Mouse (Mus musculus) G1E (cell line): ENCODE results near the gene 4921536K21Rik. TPM values are rescaled to one million over a fixed set of nuclear protein-coding genes. Genes with fewer than 3 reads are reported as not detected.

ENCODE experiments used
- ATAC-seq: 2 replicates; pipeline ENCODE4 v1.8.0; 2016; ENCODE audit warnings: mild to moderate bottlenecking; ENCODE audit not compliant: insufficient number of reproducible peaks, poor library complexity, low FRiP score, severe bottlenecking; ENCODE audit errors: extremely low read depth
- DNase-seq: peaks from one replicate; pipeline ENCODE4 v3.0.0; 2012; ENCODE audit warnings: low spot score
- H3K27me3 ChIP-seq: 2 replicates; pipeline ENCODE4 v1.6.1; 2012; ENCODE audit warnings: mild to moderate bottlenecking, low read length, inconsistent platforms; ENCODE audit not compliant: insufficient read depth
- H3K36me3 ChIP-seq: replicated peaks from 2 replicates; pipeline ENCODE3; 2012; ENCODE audit warnings: mild to moderate bottlenecking, inconsistent platforms
- H3K4me1 ChIP-seq: 2 replicates; pipeline ENCODE4 v1.6.1; 2012; ENCODE audit warnings: low read depth, low read length, inconsistent platforms, mixed read lengths; ENCODE audit not compliant: insufficient read depth
- H3K4me3 ChIP-seq: 2 replicates; pipeline ENCODE4 v1.5.1; 2012; ENCODE audit warnings: low read depth, mild to moderate bottlenecking, inconsistent platforms, low read length, moderate library complexity, mixed read lengths
- H3K9me3 ChIP-seq: replicated peaks from 2 replicates; pipeline ENCODE4 v1.6.1; 2012; ENCODE audit warnings: inconsistent platforms
- CTCF ChIP-seq: IDR thresholded peaks from 2 replicates; pipeline ENCODE4 v1.5.1; 2012; ENCODE audit warnings: low read depth, low read length, inconsistent platforms, mixed read lengths
- GATA1 ChIP-seq: IDR thresholded peaks from 2 replicates; pipeline ENCODE4 v1.6.1; 2012; ENCODE audit warnings: borderline replicate concordance, low read length, inconsistent platforms, mixed read lengths
- GATA2 ChIP-seq: IDR thresholded peaks from 2 replicates; pipeline ENCODE4 v1.6.1; 2012; ENCODE audit warnings: low read depth, low read length, inconsistent platforms, borderline replicate concordance
- POLR2AphosphoS5 ChIP-seq: IDR thresholded peaks from 2 replicates; pipeline ENCODE4 v1.6.1; 2012; ENCODE audit warnings: low read depth, low read length, inconsistent platforms; ENCODE audit not compliant: insufficient replicate concordance
- TAL1 ChIP-seq: conservative IDR thresholded peaks from 2 replicates; pipeline ENCODE4 v1.6.1; 2012; ENCODE audit warnings: low read depth, low read length, inconsistent platforms, mixed read lengths
- polyA plus RNA-seq: library from polyadenylated mRNA; stranded (reverse); fragments of >175 nt; gene quantifications from 2 replicates; pipeline ENCODE4 v1.2.3, GENCODE M21; 2012
- total RNA-seq, 2 experiments: library from RNA; stranded (forward) in 1 of 2; stranded (reverse) in 1 of 2; fragments of 200-1000 nt in 1 of 2; fragments of >200 nt in 1 of 2; fragmentation: Nextera tagmentation in 1 of 2; gene quantifications; 2 replicates each; pipeline ENCODE4 v1.2.3; 2014 to 2017

The 4921536K21Rik gene
- total and polyA plus RNA-seq, 3 experiments, result 0.05 TPM; not detected in 2

GRCm38 (mm10) chr11:3904673-3905072 is 9.8 kb upstream of the 4921536K21Rik start:
- 0 out of 2 replicates have a peak, but pooled peaks cover 2% of the 10 kb centered on the region for H3K4me1 ChIP-seq
- no peaks in the 10 kb centered on the region for H3K9me3 ChIP-seq
- peaks cover 5% of the 10 kb centered on the region; the same call in 1 of the 2 replicates for H3K27me3 ChIP-seq
- no peaks in the 10 kb centered on the region for H3K36me3 ChIP-seq
- no peak for ATAC-seq
- H3K4me3 ChIP-seq, result no peak overlapping the region
- DNase-seq, result no peak
- TF ChIP-seq GATA2, result no peak
- no peak for TF ChIP-seq CTCF
- no peak for TF ChIP-seq TAL1
- TF ChIP-seq POLR2AphosphoS5, result no peak
- no peak for TF ChIP-seq GATA1

DNA sequence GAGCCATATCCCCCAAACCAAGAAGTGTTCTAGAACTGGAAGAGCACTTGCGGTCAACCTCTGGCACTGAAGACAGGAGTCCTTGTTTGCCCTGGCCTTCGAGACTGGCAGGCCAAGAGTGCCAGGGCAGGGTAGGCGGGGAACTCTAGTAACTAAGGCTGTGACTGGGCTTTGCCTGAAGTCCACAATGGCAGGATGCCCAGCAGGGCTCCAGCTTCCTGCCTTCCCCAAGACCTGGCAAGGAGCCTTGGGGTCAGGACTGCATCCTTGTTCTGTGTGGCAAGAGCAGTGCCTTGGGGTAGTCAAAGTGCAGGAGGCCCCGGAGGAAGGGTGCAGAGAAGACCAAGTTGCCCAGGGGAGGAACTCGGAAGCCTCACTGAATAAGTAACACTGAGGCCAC is 8.1 kb upstream of the 4921536K21Rik start:
- DNase-seq (no peak), ATAC-seq (no peak)
- Histone ChIP-seq H3K9me3 (no peaks in the 10 kb centered on the region), H3K36me3 (no peaks in the 10 kb centered on the region), H3K4me3 (no peak overlapping the region), H3K4me1 (0 out of 2 replicates have a peak, but pooled peaks cover 2% of the 10 kb centered on the region), H3K27me3 (peaks cover 8% of the 10 kb centered on the region; the same call in 1 of the 2 replicates)
- TF ChIP-seq GATA1 (no peak), POLR2AphosphoS5 (no peak), TAL1 (no peak), GATA2 (no peak), CTCF (no peak)

GRCm38 (mm10) chr11:3902516-3902915 is 7.6 kb upstream of the 4921536K21Rik start:
- Histone ChIP-seq H3K36me3 (no peaks in the 10 kb centered on the region), H3K9me3 (no peaks in the 10 kb centered on the region), H3K27me3 (peaks cover 5% of the 10 kb centered on the region; the same call in 1 of the 2 replicates), H3K4me1 (0 out of 2 replicates have a peak, but pooled peaks cover 2% of the 10 kb centered on the region), H3K4me3 (no peak overlapping the region)
- ATAC-seq (no peak), DNase-seq (no peak)
- TF ChIP-seq POLR2AphosphoS5 (no peak), GATA2 (no peak), GATA1 (no peak), TAL1 (no peak), CTCF (no peak)

DNA sequence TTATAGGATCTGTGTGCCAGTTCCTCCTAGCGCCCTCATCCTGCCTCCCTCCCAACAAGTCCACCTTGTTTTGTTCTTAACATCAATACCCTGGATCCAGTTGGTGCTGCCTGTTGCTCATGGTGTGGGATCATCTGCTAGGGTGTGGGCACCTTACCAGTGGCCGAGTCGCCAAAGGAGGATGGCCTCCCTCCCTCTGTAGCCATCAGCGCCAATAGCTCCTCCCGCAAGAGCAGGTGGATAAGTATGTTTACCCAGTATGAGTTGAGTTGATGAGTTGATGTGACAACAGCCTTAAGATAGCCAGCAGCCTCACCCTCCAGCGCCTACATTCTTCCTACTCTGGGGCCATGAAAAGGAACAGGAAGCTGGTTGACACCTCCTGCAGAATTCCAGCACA is 5.4 kb upstream of the 4921536K21Rik start:
- Histone ChIP-seq H3K9me3 (no peaks in the 10 kb centered on the region), H3K4me1 (0 out of 2 replicates have a peak, but pooled peaks cover 2% of the 10 kb centered on the region), H3K36me3 (no peaks in the 10 kb centered on the region), H3K27me3 (peaks cover 5% of the 10 kb centered on the region; the same call in 1 of the 2 replicates), H3K4me3 (no peak overlapping the region)
- ATAC-seq, result no peak
- no peak for DNase-seq
- TF ChIP-seq CTCF (no peak), GATA1 (no peak), TAL1 (no peak), GATA2 (no peak), POLR2AphosphoS5 (no peak)

DNA sequence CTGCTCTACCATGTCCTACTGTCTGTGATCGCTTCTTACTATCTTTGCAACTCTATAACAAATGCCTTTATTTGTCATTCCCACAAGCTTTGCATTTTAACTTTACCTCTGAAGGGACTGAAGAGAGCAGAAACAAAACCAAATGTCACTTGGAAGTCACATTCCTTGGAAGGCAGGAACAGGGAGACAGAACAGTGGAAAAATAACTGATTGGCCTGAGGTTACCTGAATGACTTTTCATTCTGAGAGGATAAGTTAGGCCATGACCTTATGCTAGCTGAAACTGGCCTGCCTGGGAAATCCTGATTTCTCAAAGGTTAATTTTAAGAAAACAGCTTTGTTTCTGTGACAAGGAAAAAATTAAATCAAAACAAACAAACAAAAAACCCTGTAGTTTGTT is 1.0 kb upstream of the 4921536K21Rik start:
- no peak overlapping the region for H3K4me3 ChIP-seq
- DNase-seq (no peak), ATAC-seq (no peak)
- H3K9me3 ChIP-seq, result no peaks in the 10 kb centered on the region
- no peaks in the 10 kb centered on the region for H3K36me3 ChIP-seq
- TF ChIP-seq GATA2, result no peak
- TF ChIP-seq CTCF, result no peak
- TF ChIP-seq TAL1, result no peak
- no peak for TF ChIP-seq GATA1
- H3K27me3 ChIP-seq, result 0 out of 2 replicates have a peak, but pooled peaks cover 2% of the 10 kb centered on the region
- 0 out of 2 replicates have a peak, but pooled peaks cover 2% of the 10 kb centered on the region for H3K4me1 ChIP-seq

- 0 out of 2 replicates have a peak, but pooled peaks cover 2% of the 10 kb centered on the region for H3K27me3 ChIP-seq
- ATAC-seq (no peak), DNase-seq (no peak)
- no peaks in the 10 kb centered on the region for H3K9me3 ChIP-seq
- H3K4me3 ChIP-seq, result no peak overlapping the region
- 0 out of 2 replicates have a peak, but pooled peaks cover 2% of the 10 kb centered on the region for H3K4me1 ChIP-seq
- TF ChIP-seq GATA2 (no peak), CTCF (no peak), GATA1 (no peak), POLR2AphosphoS5 (no peak), TAL1 (no peak)
- no peaks in the 10 kb centered on the region for H3K36me3 ChIP-seq
Measured at GRCm38 (mm10) chr11:3895458-3895857, 560 bp upstream of the 4921536K21Rik start.
